Mouse (Mus musculus) thymus, postnatal 14 days (tissue): Measurements from ENCODE around the gene Teddm2.

Experiments
- DNase-seq: peaks from one replicate; pipeline ENCODE4 v3.0.0; 2021

Teddm2 gene

DNA sequence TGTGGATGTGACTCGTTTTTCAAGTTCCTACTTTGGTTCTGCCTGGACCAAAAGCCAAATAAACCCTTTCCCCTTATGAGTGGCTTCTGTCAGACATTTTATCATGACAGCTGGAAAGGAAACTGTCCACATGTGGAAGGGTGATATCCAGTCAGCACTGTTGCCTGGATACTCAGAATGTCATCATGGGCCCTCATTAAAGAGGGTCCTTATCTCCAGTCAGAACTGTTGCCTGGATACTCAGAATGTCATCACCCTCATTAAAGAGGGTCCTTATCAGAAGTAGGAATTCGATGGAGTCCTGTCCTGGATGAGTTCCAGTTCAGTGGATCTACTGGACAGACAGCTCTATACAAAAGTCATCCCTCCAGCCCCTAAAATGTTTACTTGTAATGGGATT is 85.8 kb downstream of the Teddm2 start:
- DNase-seq = no peak

DNA sequence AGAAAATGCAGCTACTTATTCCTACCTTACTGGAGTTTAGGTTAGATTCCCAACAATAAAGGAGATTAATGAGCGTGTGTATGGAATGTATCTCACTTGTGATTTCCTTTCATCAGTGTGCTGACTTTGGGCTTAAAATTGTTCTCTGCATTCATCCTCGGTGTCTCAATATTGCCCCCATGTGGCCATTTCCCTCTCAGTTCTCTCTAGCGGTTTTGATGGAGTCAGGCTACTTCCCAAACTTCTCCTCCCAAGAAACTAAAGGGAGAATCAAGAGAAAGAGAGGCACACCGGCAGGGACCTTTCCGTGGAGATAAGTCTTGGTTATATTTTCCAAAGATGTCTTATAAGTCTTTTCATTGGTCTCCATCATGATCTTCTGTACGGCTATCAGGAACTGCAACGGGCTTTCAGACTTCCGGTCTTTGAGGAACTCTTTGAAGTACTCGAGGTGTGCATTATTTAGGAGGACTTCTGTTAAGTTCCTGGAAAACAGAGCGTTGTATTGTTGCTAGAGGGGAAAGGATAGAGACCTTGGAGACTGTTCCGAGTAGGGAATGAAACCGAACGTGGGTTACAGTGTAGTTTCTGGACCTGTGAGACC is 92.5 kb downstream of the Teddm2 start:
- DNase-seq = peak; percentile 79

DNA sequence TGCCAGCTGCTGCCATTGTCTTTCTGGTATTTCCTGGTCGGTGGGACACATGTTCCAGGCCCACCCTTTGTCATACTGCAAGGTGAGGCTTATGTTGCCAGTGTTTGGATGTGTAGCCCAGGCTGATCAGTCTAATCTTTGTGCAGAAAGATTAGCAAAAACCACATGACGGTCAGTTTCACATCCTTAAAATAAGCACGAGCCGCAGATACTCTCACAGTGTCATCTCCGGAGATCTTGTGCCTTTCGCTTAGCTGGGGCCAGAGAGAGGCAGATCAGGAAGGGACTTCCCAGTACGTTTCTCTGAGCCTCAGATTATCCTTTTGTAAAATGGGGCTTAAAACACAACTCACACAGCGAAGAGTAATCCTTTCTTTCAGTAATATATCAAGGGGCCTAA is 96.5 kb downstream of the Teddm2 start:
- no peak for DNase-seq

DNA sequence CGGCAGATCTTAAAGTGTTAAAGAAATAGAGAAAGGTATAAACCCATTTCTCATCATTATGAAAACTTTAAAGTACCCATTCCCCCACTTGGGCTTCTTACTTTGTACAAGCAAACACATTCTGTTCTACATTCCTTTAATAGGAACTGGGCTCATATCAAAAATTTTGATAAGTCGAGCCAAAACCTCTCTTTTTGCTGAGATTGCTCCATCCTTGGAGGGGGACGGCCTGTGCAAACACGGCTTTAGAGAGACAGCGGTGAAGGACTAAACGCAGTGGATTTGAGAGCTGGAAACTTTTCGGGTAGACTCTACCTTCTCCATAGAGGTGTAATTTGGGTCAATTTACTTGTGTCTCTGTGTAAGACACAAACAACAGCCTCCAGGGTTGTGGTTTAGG is 97.3 kb downstream of the Teddm2 start:
- DNase-seq = no peak
